Mouse (Mus musculus) NIH3T3 (cell line): ENCODE results near the gene Kifc1.

ENCODE experiments used
- DNase-seq: peaks from one replicate; pipeline ENCODE4 v3.0.0-alpha.2; 2012; ENCODE audit warnings: low read depth

Kifc1 gene

GRCm38 (mm10) chr17:33890533-33891059 is at the start of gene Kifc1:
TSS of gene Kifc1 (minus strand) at chr17:33890661.
- peak; percentile 100 for DNase-seq

DNA sequence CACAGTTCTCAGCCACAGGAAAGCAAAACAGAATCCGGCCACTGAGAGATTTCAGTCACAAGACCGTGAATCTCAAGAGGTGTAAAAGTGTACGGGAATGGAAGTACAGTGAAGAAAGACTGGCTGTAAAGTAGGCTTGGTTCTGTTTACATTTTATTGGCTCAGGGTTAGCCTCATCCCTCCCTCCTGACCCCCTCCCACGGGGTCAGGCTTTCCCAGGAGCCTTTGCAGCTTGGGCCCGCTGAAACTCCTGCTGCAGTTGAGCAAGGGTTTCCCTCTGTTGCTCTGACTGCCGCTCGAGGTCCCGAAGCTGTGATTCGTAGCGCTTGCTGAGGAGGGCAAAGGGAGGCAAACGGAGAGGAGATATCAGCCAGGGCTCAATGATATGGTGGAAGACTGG is 48.3 kb upstream of the Kifc1 start:
- no peak for DNase-seq

- DNase-seq = no peak
These were observed 46.5 kb upstream of the Kifc1 start for GRCm38 (mm10) chr17:33936993-33937392.

DNA sequence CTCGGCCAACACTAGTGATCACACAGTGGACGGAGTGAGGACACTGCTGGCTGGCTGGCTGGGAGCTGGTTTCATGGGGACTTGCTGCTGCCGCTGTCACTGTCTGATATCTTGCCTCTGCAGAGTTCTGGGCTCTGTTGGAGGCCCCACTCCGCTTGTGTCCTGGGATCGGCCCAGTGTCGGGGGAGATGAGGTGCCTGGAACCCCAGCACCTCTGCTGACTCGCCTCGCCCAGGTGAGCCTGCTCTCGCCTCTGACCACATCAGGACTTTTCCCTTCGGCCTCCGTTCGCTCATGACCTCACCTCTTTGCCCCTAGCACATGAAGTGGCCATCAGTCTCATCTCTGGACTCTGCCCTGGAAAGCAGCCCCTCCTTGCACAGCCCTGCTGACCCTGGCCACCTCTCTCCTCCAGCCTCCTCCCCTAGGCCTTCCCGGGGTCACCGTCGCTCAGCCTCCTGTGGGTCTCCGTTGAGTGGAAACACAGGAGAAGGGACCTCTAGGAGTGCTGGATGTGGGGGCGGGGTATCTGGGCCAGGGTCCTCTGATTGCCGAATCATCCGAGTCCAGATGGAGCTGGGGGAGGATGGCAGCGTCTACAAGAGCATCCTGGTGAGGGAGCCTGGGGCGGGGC is 45.1 kb upstream of the Kifc1 start:
- DNase-seq = no peak

DNA sequence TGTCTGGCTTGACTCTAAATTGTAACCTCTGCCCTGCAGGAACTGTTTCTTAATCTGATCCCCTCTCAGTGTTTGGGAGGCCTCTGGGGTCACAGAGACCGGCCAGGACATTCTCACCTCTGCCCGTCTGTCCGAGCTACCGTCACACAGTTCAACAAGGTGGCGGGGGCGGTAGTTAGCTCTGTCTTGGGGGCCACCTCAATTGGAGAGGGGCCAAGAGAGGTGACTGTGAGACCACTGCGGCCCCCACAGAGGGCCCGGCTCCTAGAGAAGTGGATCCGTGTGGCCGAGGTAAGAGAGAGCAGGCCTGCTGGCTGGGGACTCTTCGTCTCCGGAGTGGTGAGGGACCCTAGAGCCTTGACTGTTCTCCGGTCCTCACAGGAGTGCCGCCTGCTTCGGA is 42.5 kb upstream of the Kifc1 start:
- no peak for DNase-seq

GRCm38 (mm10) chr17:33932448-33932847 is 42.0 kb upstream of the Kifc1 start:
- DNase-seq = no peak

DNA sequence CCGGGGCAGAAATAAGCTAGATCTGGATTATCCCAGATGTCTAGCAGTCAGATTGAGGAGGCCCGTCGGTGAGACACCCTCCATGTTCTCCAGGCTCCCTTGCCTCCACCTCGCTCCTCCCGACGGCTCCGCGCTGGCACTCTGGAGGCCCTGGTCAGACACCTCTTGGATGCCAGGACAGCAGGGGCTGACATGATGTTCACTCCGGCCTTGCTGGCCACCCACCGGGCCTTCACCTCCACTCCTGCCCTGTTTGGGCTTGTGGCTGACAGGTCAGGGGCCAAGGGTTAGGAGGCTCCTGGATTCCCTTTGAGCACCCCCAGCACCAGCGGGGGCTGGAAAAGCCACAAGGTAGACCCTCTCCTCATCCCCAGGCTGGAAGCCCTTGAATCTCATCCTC is 41.5 kb upstream of the Kifc1 start:
- no peak for DNase-seq

GRCm38 (mm10) chr17:33931159-33931866 is 40.9 kb upstream of the Kifc1 start:
- no peak for DNase-seq

DNA sequence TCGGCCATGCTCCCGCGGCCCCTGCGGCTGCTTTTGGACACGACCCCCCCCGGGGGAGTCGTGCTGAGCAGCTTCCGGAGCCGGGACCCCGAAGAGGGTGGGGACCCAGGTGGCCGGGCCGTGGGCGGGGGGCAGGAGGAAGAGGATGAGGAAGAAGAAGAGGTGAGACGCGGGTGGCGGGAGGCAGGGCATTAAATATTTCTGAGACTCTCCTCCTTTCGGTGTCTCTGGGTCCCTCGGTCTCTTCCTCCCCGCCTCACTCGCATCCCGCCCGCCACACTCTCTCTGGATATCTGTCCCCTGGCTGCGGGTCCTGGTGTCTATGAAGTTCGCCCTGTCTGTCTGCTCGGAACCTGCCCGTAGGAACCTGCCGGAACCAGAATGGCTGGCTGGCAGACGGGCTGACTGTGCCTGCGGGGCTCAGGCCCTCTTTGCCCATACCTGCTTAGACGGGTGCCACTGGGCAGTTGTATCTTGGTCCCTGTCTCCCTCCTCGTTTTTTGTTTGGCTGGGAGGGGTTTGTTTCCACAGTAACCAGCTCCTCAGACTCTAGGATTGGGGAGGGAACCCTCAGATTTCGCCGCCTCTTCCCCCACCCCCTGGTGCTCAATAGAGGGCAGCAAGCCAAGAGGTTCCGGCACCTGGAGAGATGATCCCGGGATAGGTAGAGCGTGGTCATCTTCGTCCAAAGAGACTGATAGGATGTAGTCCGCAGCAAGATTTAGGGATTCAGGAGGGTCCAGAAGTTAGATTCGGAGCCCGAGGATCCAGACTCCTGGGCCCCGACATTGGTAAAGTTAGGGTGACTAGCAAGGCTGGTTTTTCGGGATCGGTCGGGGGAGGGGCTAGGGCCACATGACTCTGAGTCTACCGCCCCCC is 40.1 kb upstream of the Kifc1 start:
- DNase-seq = peak; percentile 76

- peak; percentile 96 for DNase-seq
These were observed 39.2 kb upstream of the Kifc1 start, which contains the start of gene Rgl2 for GRCm38 (mm10) chr17:33929371-33930279. TSS of gene Rgl2 (plus strand) at chr17:33929543.

DNA sequence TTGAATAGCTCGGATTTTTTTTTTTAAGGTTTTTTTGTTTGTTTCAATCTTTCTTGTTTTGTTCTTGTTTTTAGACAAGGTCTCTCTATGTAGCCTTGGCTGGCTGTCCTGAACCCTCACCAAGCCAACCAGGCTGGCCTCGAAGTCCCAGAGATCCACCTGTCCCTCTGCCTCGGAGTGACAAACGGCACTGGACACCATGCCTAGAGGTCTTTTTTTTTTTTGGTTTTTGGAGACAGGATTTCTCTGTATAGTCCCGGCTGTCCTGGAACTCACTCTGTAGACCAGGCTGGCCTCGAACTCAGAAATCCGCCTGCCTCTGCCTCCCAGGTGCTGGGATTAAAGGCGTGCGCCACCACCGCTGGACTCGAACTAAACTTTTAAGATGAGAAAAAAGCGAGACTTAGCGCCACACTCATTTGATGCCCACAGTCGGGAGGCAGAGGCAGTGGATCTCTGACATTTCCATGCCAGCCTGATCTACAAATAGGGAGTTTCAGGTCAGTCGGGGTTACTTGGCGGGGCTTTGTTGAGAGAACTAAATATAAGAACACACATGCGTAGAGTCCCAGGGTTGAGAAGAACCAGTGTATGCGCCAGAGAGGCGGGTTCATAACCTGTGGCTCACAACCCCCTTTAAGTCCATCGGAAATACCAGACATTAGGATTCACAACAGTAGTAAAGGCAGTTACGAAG is 37.9 kb upstream of the Kifc1 start:
- no peak for DNase-seq

DNA sequence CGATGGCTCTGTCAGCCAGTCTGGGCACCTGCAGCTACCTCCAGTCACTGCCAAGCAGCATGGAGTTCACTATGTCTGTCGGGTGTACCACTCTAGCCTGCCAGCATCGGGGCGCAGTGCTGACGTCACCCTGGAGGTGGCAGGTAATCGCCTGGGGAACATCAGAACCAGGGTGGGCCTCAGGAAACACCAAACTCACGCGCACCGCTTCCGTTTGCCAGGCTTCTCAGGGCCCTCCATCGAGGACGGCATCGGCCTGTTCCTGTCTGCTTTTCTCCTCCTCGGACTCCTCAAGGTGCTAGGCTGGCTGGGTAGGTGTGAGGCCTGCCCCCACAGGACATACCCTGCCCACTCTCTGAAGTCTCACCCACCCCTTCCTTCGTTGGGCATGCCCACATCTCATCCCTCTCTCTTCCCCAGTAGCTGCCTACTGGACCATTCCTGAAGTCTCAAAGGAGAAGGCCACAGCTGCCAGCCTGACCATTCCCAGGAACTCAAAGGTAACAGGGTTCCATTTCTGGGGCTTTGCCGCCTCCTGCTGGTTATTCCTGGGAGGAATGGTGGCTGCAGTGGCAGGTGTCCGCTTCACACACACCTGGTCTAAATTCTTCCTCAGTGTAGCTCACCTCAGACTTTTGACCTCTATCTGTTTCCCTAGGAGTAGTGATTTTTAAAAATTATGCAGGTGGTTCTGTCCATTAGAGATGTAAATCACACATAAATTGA is 35.9 kb upstream of the Kifc1 start:
- DNase-seq = peak; percentile 51

DNA sequence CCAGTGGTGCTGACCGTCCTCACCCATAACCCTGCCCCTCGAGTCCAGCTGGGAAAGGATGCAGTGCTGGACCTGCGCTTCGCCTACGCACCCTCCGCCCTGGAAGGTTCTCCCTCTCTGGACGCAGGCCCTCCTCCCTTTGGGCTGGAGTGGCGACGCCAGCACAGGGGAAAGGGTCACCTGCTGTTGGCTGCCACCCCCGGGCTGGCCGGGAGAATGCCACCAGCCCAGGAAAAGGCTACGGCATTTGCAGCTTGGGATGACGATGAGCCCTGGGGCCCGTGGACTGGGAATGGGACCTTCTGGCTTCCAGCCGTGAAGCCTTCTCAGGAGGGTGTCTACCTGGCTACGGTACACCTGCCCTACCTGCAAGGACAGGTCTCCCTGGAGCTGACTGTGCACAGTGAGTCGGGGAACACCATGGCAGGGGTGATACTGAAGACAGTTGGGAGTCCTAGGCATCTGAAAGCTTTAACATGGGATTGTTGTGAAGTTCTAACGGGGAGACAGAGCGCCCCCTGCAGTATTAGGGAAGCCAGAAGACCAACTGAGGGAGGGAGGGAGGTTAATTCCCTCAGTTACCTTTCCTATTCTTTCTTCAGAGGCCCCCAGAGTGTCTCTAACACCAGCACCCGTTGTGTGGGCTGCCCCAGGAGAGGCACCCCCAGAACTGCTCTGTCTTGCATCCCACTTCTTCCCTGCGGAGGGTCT is 35.1 kb upstream of the Kifc1 start:
- peak; percentile 27 for DNase-seq

- peak; percentile 76 for DNase-seq
These were observed 34.3 kb upstream of the Kifc1 start for GRCm38 (mm10) chr17:33924577-33925283.

DNA sequence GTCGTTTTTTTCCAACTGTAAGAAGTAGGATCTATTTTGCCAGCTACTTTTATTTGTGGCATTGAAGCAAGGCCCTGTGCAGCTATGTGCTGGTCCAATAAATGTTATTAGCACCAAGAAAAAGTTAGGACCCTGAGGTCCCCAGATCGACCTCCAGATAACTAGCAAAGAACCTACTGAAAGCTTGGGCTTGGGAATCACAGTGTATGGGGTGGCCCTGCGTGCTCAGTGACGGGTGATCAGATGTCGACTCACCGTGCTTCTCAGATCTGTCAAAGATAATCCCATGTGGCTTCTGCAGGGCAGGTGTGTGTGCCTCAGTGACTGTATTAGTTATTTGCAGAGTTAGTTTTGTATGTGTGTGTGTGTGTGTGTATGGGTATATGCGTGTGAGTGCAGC is 30.9 kb upstream of the Kifc1 start:
- no peak for DNase-seq

DNA sequence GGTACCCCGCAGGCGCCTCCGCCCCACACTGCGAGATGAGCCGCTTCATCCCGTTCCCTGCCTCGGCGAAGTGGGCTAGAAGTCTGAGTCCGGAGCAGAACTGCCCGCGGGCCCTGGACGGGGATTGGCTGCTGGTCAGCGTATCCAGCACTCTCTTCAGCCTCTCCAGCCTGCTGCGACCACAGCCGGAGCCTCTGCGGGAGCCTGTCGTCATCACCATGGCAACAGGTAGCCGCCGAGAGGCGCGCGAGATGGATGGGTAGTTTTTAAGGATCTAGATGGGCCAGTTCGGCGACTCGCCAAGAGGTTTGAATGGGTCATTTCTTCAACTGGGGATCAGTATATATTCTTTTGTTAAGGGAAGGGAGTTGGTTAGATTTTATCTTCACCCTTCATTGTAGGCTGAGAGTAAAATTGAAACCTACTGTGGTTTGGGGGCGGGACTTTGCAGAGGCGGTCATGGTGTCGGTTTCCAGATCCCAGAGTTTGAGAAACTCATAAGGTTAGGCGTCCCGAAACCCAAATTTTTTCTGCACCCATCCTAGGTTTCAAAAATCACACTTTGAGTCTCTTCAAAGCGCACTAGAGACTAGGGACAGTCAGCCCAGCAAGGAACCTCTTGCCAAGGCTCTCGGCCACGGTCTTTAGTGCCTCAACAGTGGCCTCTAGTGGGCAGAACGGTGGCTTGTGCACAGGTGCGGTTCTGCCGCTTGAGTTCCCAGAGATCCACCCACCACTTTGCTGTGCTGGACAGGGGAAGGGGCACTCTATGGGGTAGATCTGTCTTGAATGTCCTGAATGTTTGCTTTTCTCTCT is 30.0 kb upstream of the Kifc1 start:
- peak; percentile 93 for DNase-seq

DNA sequence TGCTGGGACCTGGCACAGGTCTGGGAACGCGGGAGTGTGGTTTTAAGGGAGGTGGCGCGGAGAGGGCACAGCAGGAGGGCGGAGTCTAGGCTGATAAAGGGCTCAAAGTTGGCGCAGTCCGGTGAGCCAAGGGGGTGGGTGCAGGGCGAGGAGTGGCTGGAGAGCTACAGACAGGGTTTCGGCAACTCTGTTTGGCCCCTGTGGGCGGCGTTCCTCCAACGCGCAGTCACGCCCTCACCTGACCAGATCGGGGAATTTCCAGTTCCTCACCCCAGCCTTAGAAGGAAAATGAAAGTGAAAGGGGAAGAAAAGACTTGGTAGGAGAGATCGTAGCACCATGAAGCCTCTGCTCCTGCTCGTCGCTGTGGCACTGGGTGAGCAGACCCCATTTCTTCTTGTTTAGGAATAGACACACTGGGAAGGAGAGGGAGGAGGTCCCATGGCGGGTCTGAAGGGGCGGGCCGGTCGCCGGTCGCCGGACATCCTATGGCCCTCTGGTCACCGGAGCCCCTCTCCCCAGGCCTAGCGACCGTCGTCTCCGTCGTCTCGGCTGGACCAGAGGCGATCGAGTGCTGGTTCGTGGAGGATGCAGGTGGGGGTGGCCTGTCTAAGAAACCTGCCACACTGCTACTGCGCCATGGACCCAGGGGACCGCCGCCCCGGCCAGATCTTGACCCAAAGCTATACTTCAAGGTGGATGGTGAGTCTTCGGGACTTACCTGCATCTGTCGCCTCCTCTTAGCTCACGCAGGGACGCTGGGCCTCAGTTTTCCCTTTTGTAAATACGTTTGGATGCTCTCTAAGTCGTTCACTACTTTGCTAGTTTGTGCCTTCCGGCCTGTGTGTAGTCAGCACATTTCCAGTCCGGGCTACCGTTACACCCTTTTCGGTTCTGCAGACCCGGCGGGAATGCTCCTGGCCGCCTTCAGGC is 29.2 kb upstream of the Kifc1 start:
- peak; percentile 94 for DNase-seq
